Mouse (Mus musculus) ES-Bruce4 (cell line): ENCODE measurements around the gene Ly9. TPM values are rescaled to one million over a fixed set of nuclear protein-coding genes. Genes with fewer than 3 reads are reported as not detected.
A peak's percentile ranks its signal among the peaks of the same experiment; 100 is the strongest.

Source experiments
- H3K27ac ChIP-seq: 2 replicates; pipeline ENCODE4 v1.5.1; 2012; ENCODE audit warnings: low read length, inconsistent platforms; ENCODE audit not compliant: insufficient read depth
- H3K27me3 ChIP-seq: 2 replicates; pipeline ENCODE4 v1.6.1; 2012; ENCODE audit warnings: mild to moderate bottlenecking, low read length, inconsistent platforms; ENCODE audit not compliant: control insufficient read depth, poor library complexity, insufficient read depth, severe bottlenecking
- H3K36me3 ChIP-seq: 2 replicates; pipeline ENCODE4 v1.6.1; 2012; ENCODE audit warnings: inconsistent platforms, mild to moderate bottlenecking, low read length, moderate library complexity; ENCODE audit not compliant: control insufficient read depth, poor library complexity, insufficient read depth, severe bottlenecking
- H3K4me1 ChIP-seq: one replicate; pipeline ENCODE4 v1.8.1; 2011; ENCODE audit warnings: low read length; ENCODE audit not compliant: control insufficient read depth, insufficient read depth
- H3K4me3 ChIP-seq: 2 replicates; pipeline ENCODE4 v1.5.1; 2011; ENCODE audit warnings: low read depth, mild to moderate bottlenecking, low read length
- H3K9ac ChIP-seq: 2 replicates; pipeline ENCODE4 v1.6.1; 2012; ENCODE audit warnings: low read depth, mild to moderate bottlenecking, inconsistent platforms; ENCODE audit not compliant: poor library complexity, severe bottlenecking
- H3K9me3 ChIP-seq: replicated peaks from 2 replicates; pipeline ENCODE4 v1.6.1; 2012; ENCODE audit warnings: mild to moderate bottlenecking, low read length, inconsistent platforms; ENCODE audit not compliant: control insufficient read depth, poor library complexity, insufficient read depth, severe bottlenecking
- CTCF ChIP-seq: IDR thresholded peaks from one replicate; pipeline ENCODE4 v1.8.1; 2011; ENCODE audit warnings: low read depth, low read length
- EP300 ChIP-seq: IDR thresholded peaks from 2 replicates; pipeline ENCODE4 v1.6.1; 2011; ENCODE audit warnings: low read depth, low read length; ENCODE audit not compliant: insufficient read depth
- POLR2A ChIP-seq: IDR thresholded peaks from one replicate; pipeline ENCODE4 v1.8.1; 2011; ENCODE audit warnings: low read length; ENCODE audit not compliant: insufficient read depth
- polyA plus RNA-seq: library from polyadenylated mRNA; stranded (reverse); fragments of >200 nt; gene quantifications from 2 replicates; pipeline ENCODE4 v1.2.4, GENCODE M21; 2011; ENCODE audit warnings: low read depth; ENCODE audit not compliant: missing spikeins, insufficient read depth, insufficient read length

Ly9 gene
- polyA plus RNA-seq, 1 experiment: not detected

- Histone ChIP-seq H3K9ac (no peak overlapping the region), H3K4me3 (no peak overlapping the region), H3K27ac (no peak overlapping the region), H3K27me3 (no peaks in the 10 kb centered on the region), H3K9me3 (no peaks in the 10 kb centered on the region), H3K4me1 (no peaks in the 10 kb centered on the region), H3K36me3 (no peaks in the 10 kb centered on the region)
- TF ChIP-seq CTCF: no peak
- TF ChIP-seq POLR2A: no peak
- no peak for TF ChIP-seq EP300
Measured at GRCm38 (mm10) chr1:171568436-171568835, 38.8 kb downstream of the Ly9 start.

- no peaks in the 10 kb centered on the region for H3K36me3 ChIP-seq
- H3K4me1 ChIP-seq: no peaks in the 10 kb centered on the region
- H3K4me3 ChIP-seq: no peak overlapping the region
- no peaks in the 10 kb centered on the region for H3K27me3 ChIP-seq
- no peaks in the 10 kb centered on the region for H3K9me3 ChIP-seq
- no peak for TF ChIP-seq EP300
- H3K9ac ChIP-seq: no peak overlapping the region
- no peak overlapping the region for H3K27ac ChIP-seq
Measured at GRCm38 (mm10) chr1:171566777-171567176, 40.4 kb downstream of the Ly9 start.

DNA sequence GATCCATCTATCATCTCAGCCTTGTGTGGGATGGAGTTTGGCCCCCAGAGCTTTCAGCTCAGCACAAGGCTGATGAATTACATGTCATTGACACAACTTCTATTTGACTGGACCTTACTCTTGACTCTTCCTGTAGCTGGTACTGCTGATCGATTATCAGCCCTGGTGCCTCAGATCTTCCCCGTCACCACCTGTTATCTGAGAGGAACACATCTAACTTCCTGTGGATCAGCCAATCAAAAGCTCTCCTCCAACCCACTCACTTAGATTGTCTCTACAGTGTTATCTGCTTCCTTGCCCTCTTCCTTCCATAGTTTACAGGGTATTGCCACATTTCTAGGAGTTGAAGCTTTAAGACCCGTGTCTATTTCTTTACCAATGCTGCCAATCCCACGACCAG lies 41.3 kb downstream of the Ly9 start:
- Histone ChIP-seq H3K4me3 (no peak overlapping the region), H3K27ac (no peak overlapping the region), H3K36me3 (no peaks in the 10 kb centered on the region), H3K9me3 (no peaks in the 10 kb centered on the region), H3K9ac (no peak overlapping the region), H3K4me1 (no peaks in the 10 kb centered on the region), H3K27me3 (no peaks in the 10 kb centered on the region)
- TF ChIP-seq EP300 (no peak), CTCF (no peak), POLR2A (no peak)

- Histone ChIP-seq H3K9ac (no peak overlapping the region), H3K4me1 (no peaks in the 10 kb centered on the region), H3K27me3 (no peaks in the 10 kb centered on the region), H3K36me3 (no peaks in the 10 kb centered on the region), H3K27ac (no peak overlapping the region), H3K9me3 (no peaks in the 10 kb centered on the region), H3K4me3 (no peak overlapping the region)
- TF ChIP-seq EP300: no peak
- peak; percentile 76 for TF ChIP-seq CTCF
Measured at GRCm38 (mm10) chr1:171564247-171564646, 43.0 kb downstream of the Ly9 start.

- TF ChIP-seq CTCF: no peak
- H3K4me1 ChIP-seq: no peaks in the 10 kb centered on the region
- H3K27ac ChIP-seq: no peak overlapping the region
- H3K9ac ChIP-seq: no peak overlapping the region
- H3K9me3 ChIP-seq: no peaks in the 10 kb centered on the region
- H3K36me3 ChIP-seq: no peaks in the 10 kb centered on the region
- no peaks in the 10 kb centered on the region for H3K27me3 ChIP-seq
- H3K4me3 ChIP-seq: no peak overlapping the region
Measured at GRCm38 (mm10) chr1:171563042-171563441, 44.2 kb downstream of the Ly9 start.

DNA sequence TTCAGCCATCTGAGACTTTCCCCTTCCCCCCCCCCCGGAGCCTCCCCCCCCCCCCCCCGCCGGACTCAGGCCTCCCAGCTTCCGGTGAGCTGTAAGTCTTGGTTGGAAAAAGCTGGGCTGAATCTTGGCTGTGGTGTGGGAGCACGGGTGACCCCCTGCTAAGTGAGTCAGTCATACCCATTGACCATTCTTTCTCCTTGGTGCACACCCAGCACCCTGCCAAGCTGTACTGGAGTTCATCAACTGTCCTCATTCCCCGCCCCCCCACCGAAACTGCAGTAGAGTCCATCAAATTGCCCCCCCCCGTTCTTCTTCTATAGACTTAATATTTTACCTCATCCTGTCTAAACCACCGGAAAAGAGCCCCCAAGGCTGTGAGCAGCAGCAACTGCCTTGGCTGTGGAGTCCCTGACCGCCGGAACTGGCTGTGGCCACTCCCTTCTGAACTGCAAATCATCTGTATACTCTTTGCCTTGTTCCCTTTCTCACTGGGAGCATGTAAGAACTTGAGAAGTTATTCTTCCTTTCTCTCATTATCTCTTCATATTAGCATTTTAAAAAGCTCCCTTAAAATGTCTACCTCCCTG lies 45.5 kb downstream of the Ly9 start:
- Histone ChIP-seq H3K9me3 (no peaks in the 10 kb centered on the region), H3K27me3 (no peaks in the 10 kb centered on the region), H3K9ac (no peak overlapping the region), H3K4me3 (no peak overlapping the region), H3K36me3 (no peaks in the 10 kb centered on the region), H3K4me1 (no peaks in the 10 kb centered on the region), H3K27ac (no peak overlapping the region)
- TF ChIP-seq POLR2A (no peak), CTCF (no peak), EP300 (no peak)
